Mouse (Mus musculus) heart, adult 2 months (tissue): ENCODE measurements around the gene Myog.

Experiments
- CTCF ChIP-seq: fragments of 200-600 bp; IDR thresholded peaks from 2 replicates; pipeline ENCODE4 v1.8.1; 2022; ENCODE audit warnings: antibody characterized with exemption, mild to moderate bottlenecking, moderate library complexity
- EP300 ChIP-seq: fragments of 200-500 bp; IDR thresholded peaks from 2 replicates; pipeline ENCODE4 v1.6.1; 2011; ENCODE audit warnings: low read depth, low read length, control low read depth; ENCODE audit not compliant: insufficient read depth
- POLR2A ChIP-seq: fragments of 200-500 bp; IDR thresholded peaks from 2 replicates; pipeline ENCODE4 v1.6.1; 2011; ENCODE audit warnings: mild to moderate bottlenecking, low read depth, low read length, control low read depth; ENCODE audit not compliant: insufficient read depth

GRCm38 (mm10) chr1:134291555-134291954, 1.8 kb downstream of the Myog start:
- TF ChIP-seq CTCF (no peak), POLR2A (no peak), EP300 (no peak)
